Mouse (Mus musculus): ENCODE measurements around the gene Rpf1. TPM values are rescaled to one million over a fixed set of nuclear protein-coding genes. Genes with fewer than 3 reads are reported as not detected.

The Rpf1 gene
- polyA plus RNA-seq, 1 experiment = 79.2 TPM

GRCm38 (mm10) chr3:146520226-146520797, 917 bp downstream of the Rpf1 start:
- H3K27ac ChIP-seq (ENCODE audit: insufficient read depth, low read length) = no peak overlapping the region
- H3K36me3 ChIP-seq (ENCODE audit: control insufficient read depth, insufficient read depth, low read length, poor library complexity, severe bottlenecking) = peaks cover 14% of the 10 kb centered on the region
- H3K4me3 ChIP-seq (ENCODE audit: low read depth, low read length) = peak overlapping the region; percentile 77
- TF ChIP-seq POLR2A (IDR thresholded peaks at IDR 0.05; ENCODE audit: insufficient read depth, low read length) = no peak
- no peak for TF ChIP-seq EP300 (IDR thresholded peaks at IDR 0.05; ENCODE audit: insufficient read depth, low read depth, low read length)
- no peak for TF ChIP-seq CTCF (IDR thresholded peaks at IDR 0.05; ENCODE audit: low read depth, low read length)
- peak overlapping the region; percentile 92 for H3K9ac ChIP-seq (ENCODE audit: low read depth, poor library complexity, severe bottlenecking)
- H3K4me1 ChIP-seq (ENCODE audit: control insufficient read depth, insufficient read depth, low read length) = no peaks in the 10 kb centered on the region
- H3K27me3 ChIP-seq (ENCODE audit: control insufficient read depth, insufficient read depth, low read length, poor library complexity, severe bottlenecking) = no peaks in the 10 kb centered on the region
- no peaks in the 10 kb centered on the region for H3K9me3 ChIP-seq (replicated peaks; ENCODE audit: control insufficient read depth, insufficient read depth, low read length, poor library complexity, severe bottlenecking)

- Histone ChIP-seq H3K9ac (ENCODE audit: low read depth, poor library complexity, severe bottlenecking) (no peak overlapping the region), H3K4me1 (ENCODE audit: control insufficient read depth, insufficient read depth, low read length) (no peaks in the 10 kb centered on the region), H3K4me3 (ENCODE audit: low read depth, low read length) (no peak overlapping the region), H3K9me3 (replicated peaks; ENCODE audit: control insufficient read depth, insufficient read depth, low read length, poor library complexity, severe bottlenecking) (no peaks in the 10 kb centered on the region), H3K27ac (ENCODE audit: insufficient read depth, low read length) (no peak overlapping the region), H3K36me3 (ENCODE audit: control insufficient read depth, insufficient read depth, low read length, poor library complexity, severe bottlenecking) (peaks cover 65% of the 10 kb centered on the region), H3K27me3 (ENCODE audit: control insufficient read depth, insufficient read depth, low read length, poor library complexity, severe bottlenecking) (no peaks in the 10 kb centered on the region)
- no peak for TF ChIP-seq CTCF (IDR thresholded peaks at IDR 0.05; ENCODE audit: low read depth, low read length)
- no peak for TF ChIP-seq POLR2A (IDR thresholded peaks at IDR 0.05; ENCODE audit: insufficient read depth, low read length)
- no peak for TF ChIP-seq EP300 (IDR thresholded peaks at IDR 0.05; ENCODE audit: insufficient read depth, low read depth, low read length)
These were observed 14.5 kb downstream of the Rpf1 start for GRCm38 (mm10) chr3:146506711-146507110.

- TF ChIP-seq EP300 (IDR thresholded peaks at IDR 0.05; ENCODE audit: insufficient read depth, low read depth, low read length) (no peak), POLR2A (IDR thresholded peaks at IDR 0.05; ENCODE audit: insufficient read depth, low read length) (no peak), CTCF (IDR thresholded peaks at IDR 0.05; ENCODE audit: low read depth, low read length) (no peak)
- Histone ChIP-seq H3K9ac (ENCODE audit: low read depth, poor library complexity, severe bottlenecking) (peak overlapping the region; percentile 89), H3K4me1 (ENCODE audit: control insufficient read depth, insufficient read depth, low read length) (no peaks in the 10 kb centered on the region), H3K27me3 (ENCODE audit: control insufficient read depth, insufficient read depth, low read length, poor library complexity, severe bottlenecking) (no peaks in the 10 kb centered on the region), H3K27ac (ENCODE audit: insufficient read depth, low read length) (no peak overlapping the region; the same call in 1 of the 2 replicates), H3K4me3 (ENCODE audit: low read depth, low read length) (no peak overlapping the region), H3K36me3 (ENCODE audit: control insufficient read depth, insufficient read depth, low read length, poor library complexity, severe bottlenecking) (peaks cover 27% of the 10 kb centered on the region), H3K9me3 (replicated peaks; ENCODE audit: control insufficient read depth, insufficient read depth, low read length, poor library complexity, severe bottlenecking) (no peaks in the 10 kb centered on the region)
These were observed 19.6 kb downstream of the Rpf1 start for GRCm38 (mm10) chr3:146501601-146502123.

- Histone ChIP-seq H3K9ac (ENCODE audit: low read depth, poor library complexity, severe bottlenecking) (peak overlapping the region; percentile 89), H3K27me3 (ENCODE audit: control insufficient read depth, insufficient read depth, low read length, poor library complexity, severe bottlenecking) (no peaks in the 10 kb centered on the region), H3K4me1 (ENCODE audit: control insufficient read depth, insufficient read depth, low read length) (no peaks in the 10 kb centered on the region), H3K27ac (ENCODE audit: insufficient read depth, low read length) (peak overlapping the region; percentile 82; the same call in 1 of the 2 replicates), H3K36me3 (ENCODE audit: control insufficient read depth, insufficient read depth, low read length, poor library complexity, severe bottlenecking) (peaks cover 20% of the 10 kb centered on the region), H3K4me3 (ENCODE audit: low read depth, low read length) (peak overlapping the region; percentile 78), H3K9me3 (replicated peaks; ENCODE audit: control insufficient read depth, insufficient read depth, low read length, poor library complexity, severe bottlenecking) (no peaks in the 10 kb centered on the region)
- no peak for TF ChIP-seq EP300 (IDR thresholded peaks at IDR 0.05; ENCODE audit: insufficient read depth, low read depth, low read length)
- no peak for TF ChIP-seq POLR2A (IDR thresholded peaks at IDR 0.05; ENCODE audit: insufficient read depth, low read length)
- TF ChIP-seq CTCF (IDR thresholded peaks at IDR 0.05; ENCODE audit: low read depth, low read length) = no peak
These were observed 20.4 kb downstream of the Rpf1 start for GRCm38 (mm10) chr3:146500810-146501201.

GRCm38 (mm10) chr3:146500003-146500809, 21.0 kb downstream of the Rpf1 start:
- TF ChIP-seq EP300 (IDR thresholded peaks at IDR 0.05; ENCODE audit: insufficient read depth, low read depth, low read length) (no peak), POLR2A (IDR thresholded peaks at IDR 0.05; ENCODE audit: insufficient read depth, low read length) (no peak), CTCF (IDR thresholded peaks at IDR 0.05; ENCODE audit: low read depth, low read length) (no peak)
- Histone ChIP-seq H3K27me3 (ENCODE audit: control insufficient read depth, insufficient read depth, low read length, poor library complexity, severe bottlenecking) (no peaks in the 10 kb centered on the region), H3K9ac (ENCODE audit: low read depth, poor library complexity, severe bottlenecking) (peak overlapping the region; percentile 89), H3K27ac (ENCODE audit: insufficient read depth, low read length) (peak overlapping the region; percentile 82), H3K9me3 (replicated peaks; ENCODE audit: control insufficient read depth, insufficient read depth, low read length, poor library complexity, severe bottlenecking) (no peaks in the 10 kb centered on the region), H3K36me3 (ENCODE audit: control insufficient read depth, insufficient read depth, low read length, poor library complexity, severe bottlenecking) (peaks cover 15% of the 10 kb centered on the region), H3K4me1 (ENCODE audit: control insufficient read depth, insufficient read depth, low read length) (no peaks in the 10 kb centered on the region), H3K4me3 (ENCODE audit: low read depth, low read length) (peak overlapping the region; percentile 78)

Measured in ES-Bruce4 (cell line).